Mouse (Mus musculus): ENCODE data around the gene Vcp.

GRCm38 (mm10) chr4:42945445-42945844 lies 54.9 kb downstream of the Vcp start:
- TF ChIP-seq CTCF (IDR thresholded peaks at IDR 0.05; ENCODE audit: control insufficient read depth, insufficient read depth, insufficient replicate concordance, low read depth, low read length) (no peak), POLR2A (IDR thresholded peaks at IDR 0.05; ENCODE audit: control insufficient read depth, low read depth, low read length) (no peak)
